Mouse (Mus musculus): ENCODE results near the gene Myh1.

Gene Myh1

GRCm38 (mm10) chr11:67199752-67200151 is at the start of gene Myh1:
Gene Myh1, plus strand, starts transcription at chr11:67200052.
- no peak for DNase-seq (ENCODE audit: low spot score)

- DNase-seq (ENCODE audit: low spot score): no peak
Observed at GRCm38 (mm10) chr11:67150237-67150636, 49.6 kb upstream of the Myh1 start.

- no peak for DNase-seq (ENCODE audit: low spot score)
Observed at GRCm38 (mm10) chr11:67151159-67151558, 48.7 kb upstream of the Myh1 start.

GRCm38 (mm10) chr11:67151651-67152630 is 47.9 kb upstream of the Myh1 start:
- no peak for DNase-seq (ENCODE audit: low spot score)

GRCm38 (mm10) chr11:67153123-67153522 is 46.7 kb upstream of the Myh1 start:
- peak; percentile 11 for DNase-seq (ENCODE audit: low spot score)

- no peak for DNase-seq (ENCODE audit: low spot score)
Observed at GRCm38 (mm10) chr11:67153843-67154242, 46.0 kb upstream of the Myh1 start.

- DNase-seq (ENCODE audit: low spot score): no peak
Observed at GRCm38 (mm10) chr11:67155650-67156049, 44.2 kb upstream of the Myh1 start.

- no peak for DNase-seq (ENCODE audit: low spot score)
Observed at GRCm38 (mm10) chr11:67160131-67160530, 39.7 kb upstream of the Myh1 start.

GRCm38 (mm10) chr11:67163701-67164100 is 36.2 kb upstream of the Myh1 start:
- no peak for DNase-seq (ENCODE audit: low spot score)

- DNase-seq (ENCODE audit: low spot score): no peak
Observed at GRCm38 (mm10) chr11:67164851-67165250, 35.0 kb upstream of the Myh1 start.

GRCm38 (mm10) chr11:67169301-67169700 is 30.6 kb upstream of the Myh1 start:
- DNase-seq (ENCODE audit: low spot score): no peak

- no peak for DNase-seq (ENCODE audit: low spot score)
Observed at GRCm38 (mm10) chr11:67170727-67171126, 29.1 kb upstream of the Myh1 start, which contains the start of gene Myh2. Gene Myh2, plus strand, starts transcription at chr11:67171027.

- no peak for DNase-seq (ENCODE audit: low spot score)
Observed at GRCm38 (mm10) chr11:67172439-67172838, 27.4 kb upstream of the Myh1 start.

- DNase-seq (ENCODE audit: low spot score): no peak
Observed at GRCm38 (mm10) chr11:67176376-67176775, 23.5 kb upstream of the Myh1 start.

GRCm38 (mm10) chr11:67190316-67190715 is 9.5 kb upstream of the Myh1 start:
- no peak for DNase-seq (ENCODE audit: low spot score)

- no peak for DNase-seq (ENCODE audit: low spot score)
Observed at GRCm38 (mm10) chr11:67190814-67191213, 9.0 kb upstream of the Myh1 start.

- no peak for DNase-seq (ENCODE audit: low spot score)
Observed at GRCm38 (mm10) chr11:67191496-67191895, 8.4 kb upstream of the Myh1 start.

GRCm38 (mm10) chr11:67199321-67199720 is 531 bp upstream of the Myh1 start:
- no peak for DNase-seq (ENCODE audit: low spot score)

- DNase-seq (ENCODE audit: low spot score): no peak
Observed at GRCm38 (mm10) chr11:67204766-67205165, 4.9 kb downstream of the Myh1 start.

- no peak for DNase-seq (ENCODE audit: low spot score)
Observed at GRCm38 (mm10) chr11:67221803-67222202, 22.0 kb downstream of the Myh1 start.

- no peak for DNase-seq (ENCODE audit: low spot score)
Observed at GRCm38 (mm10) chr11:67224466-67224865, 24.6 kb downstream of the Myh1 start.

- DNase-seq (ENCODE audit: low spot score): no peak
Observed at GRCm38 (mm10) chr11:67228731-67229130, 28.9 kb downstream of the Myh1 start.

GRCm38 (mm10) chr11:67229166-67229565 is 29.3 kb downstream of the Myh1 start:
- DNase-seq (ENCODE audit: low spot score): no peak

- DNase-seq (ENCODE audit: low spot score): peak; percentile 3
Observed at GRCm38 (mm10) chr11:67229946-67230345, 30.1 kb downstream of the Myh1 start.
